Mouse (Mus musculus): ENCODE data around the gene Ptprn2. TPM values are rescaled to one million over a fixed set of nuclear protein-coding genes. Genes with fewer than 3 reads are reported as not detected.

Gene Ptprn2
- polyA plus RNA-seq, 1 experiment from 2014 or later, result 16.3 TPM

- no peak overlapping the region for H3K27ac ChIP-seq (replicated peaks)
- H3K4me2 ChIP-seq, result no peak overlapping the region
- H3K9me3 ChIP-seq (replicated peaks), result no peaks in the 10 kb centered on the region
- 72% methylated on average over 5 of the region's 5 CpGs for WGBS
- no peaks in the 10 kb centered on the region for H3K27me3 ChIP-seq (replicated peaks)
- peaks cover 6% of the 10 kb centered on the region; the same call in 1 of the 2 replicates for H3K36me3 ChIP-seq
- ATAC-seq (ENCODE audit: low FRiP score), result no peak
- no peaks in the 10 kb centered on the region for H3K4me1 ChIP-seq
- H3K9ac ChIP-seq (replicated peaks), result no peak overlapping the region
- no peak overlapping the region for H3K4me3 ChIP-seq (replicated peaks)
Measured at GRCm38 (mm10) chr12:117231850-117232249, 746.3 kb downstream of the Ptprn2 start.

- H3K36me3 ChIP-seq, result peaks cover 6% of the 10 kb centered on the region; the same call in 1 of the 2 replicates
- H3K27ac ChIP-seq (replicated peaks), result no peak overlapping the region
- H3K4me1 ChIP-seq, result no peaks in the 10 kb centered on the region
- H3K27me3 ChIP-seq (replicated peaks), result no peaks in the 10 kb centered on the region
- H3K4me2 ChIP-seq, result no peak overlapping the region
- H3K9ac ChIP-seq (replicated peaks), result no peak overlapping the region
- no peaks in the 10 kb centered on the region for H3K9me3 ChIP-seq (replicated peaks)
- no peak overlapping the region for H3K4me3 ChIP-seq (replicated peaks)
- ATAC-seq (ENCODE audit: low FRiP score), result no peak
Measured at GRCm38 (mm10) chr12:117235114-117235513, 749.6 kb downstream of the Ptprn2 start.

- H3K27ac ChIP-seq (replicated peaks), result no peak overlapping the region
- WGBS, result 84% methylated on average over 4 of the region's 4 CpGs
Measured at GRCm38 (mm10) chr12:117236020-117236734, 750.7 kb downstream of the Ptprn2 start.

GRCm38 (mm10) chr12:117236981-117237380 is 751.5 kb downstream of the Ptprn2 start:
- Histone ChIP-seq H3K4me3 (replicated peaks) (no peak overlapping the region), H3K4me1 (0 out of 2 replicates have a peak, but pooled peaks cover under 1% of the 10 kb centered on the region), H3K36me3 (peaks cover 6% of the 10 kb centered on the region; the same call in 1 of the 2 replicates), H3K9me3 (replicated peaks) (no peaks in the 10 kb centered on the region), H3K27ac (replicated peaks) (no peak overlapping the region), H3K9ac (replicated peaks) (no peak overlapping the region), H3K4me2 (no peak overlapping the region), H3K27me3 (replicated peaks) (no peaks in the 10 kb centered on the region)
- ATAC-seq (ENCODE audit: low FRiP score), result no peak
- WGBS, result 88% methylated on average over 3 of the region's 3 CpGs

More at GRCm38 (mm10) chr12:117236020-117236734, 750.7 kb downstream of the Ptprn2 start:
- Histone ChIP-seq H3K27me3 (replicated peaks) (no peaks in the 10 kb centered on the region), H3K4me3 (replicated peaks) (no peak overlapping the region), H3K9me3 (replicated peaks) (no peaks in the 10 kb centered on the region), H3K4me1 (no peaks in the 10 kb centered on the region), H3K9ac (replicated peaks) (no peak overlapping the region), H3K36me3 (peaks cover 6% of the 10 kb centered on the region; the same call in 1 of the 2 replicates), H3K4me2 (no peak overlapping the region)
- ATAC-seq (ENCODE audit: low FRiP score), result no peak

- Histone ChIP-seq H3K9me3 (replicated peaks) (no peaks in the 10 kb centered on the region), H3K27ac (replicated peaks) (no peak overlapping the region), H3K36me3 (no peaks in the 10 kb centered on the region), H3K4me1 (peaks cover 5% of the 10 kb centered on the region), H3K9ac (replicated peaks) (no peak overlapping the region), H3K4me3 (replicated peaks) (no peak overlapping the region), H3K4me2 (no peak overlapping the region), H3K27me3 (replicated peaks) (no peaks in the 10 kb centered on the region)
- 61% methylated on average over 9 of the region's 9 CpGs for WGBS
- ATAC-seq (ENCODE audit: low FRiP score), result no peak
Measured at GRCm38 (mm10) chr12:117239927-117240715, 754.6 kb downstream of the Ptprn2 start.

GRCm38 (mm10) chr12:117242181-117242580 is 756.7 kb downstream of the Ptprn2 start:
- ATAC-seq (ENCODE audit: low FRiP score), result no peak
- Histone ChIP-seq H3K27ac (replicated peaks) (no peak overlapping the region), H3K4me3 (replicated peaks) (no peak overlapping the region), H3K4me1 (peaks cover 26% of the 10 kb centered on the region), H3K9ac (replicated peaks) (no peak overlapping the region), H3K27me3 (replicated peaks) (no peaks in the 10 kb centered on the region), H3K4me2 (no peak overlapping the region), H3K9me3 (replicated peaks) (no peaks in the 10 kb centered on the region), H3K36me3 (no peaks in the 10 kb centered on the region)
- 37% methylated on average over 7 of the region's 7 CpGs for WGBS

- Histone ChIP-seq H3K4me3 (replicated peaks) (no peak overlapping the region), H3K4me2 (peak overlapping the region; percentile 38), H3K9me3 (replicated peaks) (no peaks in the 10 kb centered on the region), H3K4me1 (peaks cover 33% of the 10 kb centered on the region), H3K36me3 (no peaks in the 10 kb centered on the region), H3K27ac (replicated peaks) (peak overlapping the region; percentile 69), H3K9ac (replicated peaks) (no peak overlapping the region), H3K27me3 (replicated peaks) (no peaks in the 10 kb centered on the region)
- peak; percentile 93 for ATAC-seq (ENCODE audit: low FRiP score)
- WGBS, result 25% methylated on average over 17 of the region's 17 CpGs
Measured at GRCm38 (mm10) chr12:117245885-117246478, 760.5 kb downstream of the Ptprn2 start.

- H3K9me3 ChIP-seq (replicated peaks), result no peaks in the 10 kb centered on the region
- H3K27me3 ChIP-seq (replicated peaks), result no peaks in the 10 kb centered on the region
- WGBS, result 18% methylated on average over 6 of the region's 6 CpGs
- 0 out of 2 replicates have a peak, but pooled peaks have one; percentile 19 for ATAC-seq (ENCODE audit: low FRiP score)
- H3K27ac ChIP-seq (replicated peaks), result no peak overlapping the region
- H3K4me3 ChIP-seq (replicated peaks), result no peak overlapping the region
- H3K9ac ChIP-seq (replicated peaks), result no peak overlapping the region
- no peaks in the 10 kb centered on the region for H3K36me3 ChIP-seq
- peaks cover 34% of the 10 kb centered on the region for H3K4me1 ChIP-seq
- H3K4me2 ChIP-seq, result no peak overlapping the region
Measured at GRCm38 (mm10) chr12:117250465-117250864, 764.9 kb downstream of the Ptprn2 start.

GRCm38 (mm10) chr12:117251663-117252425 is 766.3 kb downstream of the Ptprn2 start:
- Histone ChIP-seq H3K36me3 (no peaks in the 10 kb centered on the region), H3K4me3 (replicated peaks) (no peak overlapping the region), H3K27me3 (replicated peaks) (no peaks in the 10 kb centered on the region), H3K9ac (replicated peaks) (no peak overlapping the region), H3K4me2 (no peak overlapping the region), H3K9me3 (replicated peaks) (no peaks in the 10 kb centered on the region), H3K4me1 (peaks cover 24% of the 10 kb centered on the region), H3K27ac (replicated peaks) (no peak overlapping the region)
- 33% methylated on average over 11 of the region's 11 CpGs for WGBS
- no peak for ATAC-seq (ENCODE audit: low FRiP score)

GRCm38 (mm10) chr12:117252426-117252779 is 766.9 kb downstream of the Ptprn2 start:
- Histone ChIP-seq H3K4me1 (peaks cover 26% of the 10 kb centered on the region), H3K9ac (replicated peaks) (no peak overlapping the region), H3K36me3 (no peaks in the 10 kb centered on the region), H3K27ac (replicated peaks) (no peak overlapping the region), H3K4me2 (no peak overlapping the region), H3K27me3 (replicated peaks) (no peaks in the 10 kb centered on the region), H3K4me3 (replicated peaks) (no peak overlapping the region), H3K9me3 (replicated peaks) (no peaks in the 10 kb centered on the region)
- no peak for ATAC-seq (ENCODE audit: low FRiP score)
- WGBS, result 26% methylated on average over 3 of the region's 3 CpGs

- WGBS, result 82% methylated on average over 9 of the region's 9 CpGs
- no peak overlapping the region for H3K27ac ChIP-seq (replicated peaks)
- H3K36me3 ChIP-seq, result no peaks in the 10 kb centered on the region
- H3K4me2 ChIP-seq, result no peak overlapping the region
- ATAC-seq (ENCODE audit: low FRiP score), result no peak
- H3K4me1 ChIP-seq, result peaks cover 37% of the 10 kb centered on the region
- H3K9me3 ChIP-seq (replicated peaks), result no peaks in the 10 kb centered on the region
- no peak overlapping the region for H3K9ac ChIP-seq (replicated peaks)
- no peak overlapping the region for H3K4me3 ChIP-seq (replicated peaks)
- H3K27me3 ChIP-seq (replicated peaks), result no peaks in the 10 kb centered on the region
Measured at GRCm38 (mm10) chr12:117254356-117254755, 768.8 kb downstream of the Ptprn2 start.

Measured in neural tube, embryonic 15.5 days (tissue).